Mouse (Mus musculus) cortical plate, adult 2 months (tissue): Measurements from ENCODE around the gene Klhl2.

Experiments used
- CTCF ChIP-seq: fragments of 200-500 bp; IDR thresholded peaks from 2 replicates; pipeline ENCODE4 v1.5.1; 2011; ENCODE audit warnings: mild to moderate bottlenecking, control low read depth, low read length; ENCODE audit not compliant: insufficient read depth; ENCODE audit errors: extremely low read depth
- POLR2A ChIP-seq: fragments of 200-500 bp; IDR thresholded peaks from 2 replicates; pipeline ENCODE4 v1.6.1; 2011; ENCODE audit warnings: mild to moderate bottlenecking, low read length, control low read depth; ENCODE audit not compliant: insufficient read depth; ENCODE audit errors: extremely low read depth

DNA sequence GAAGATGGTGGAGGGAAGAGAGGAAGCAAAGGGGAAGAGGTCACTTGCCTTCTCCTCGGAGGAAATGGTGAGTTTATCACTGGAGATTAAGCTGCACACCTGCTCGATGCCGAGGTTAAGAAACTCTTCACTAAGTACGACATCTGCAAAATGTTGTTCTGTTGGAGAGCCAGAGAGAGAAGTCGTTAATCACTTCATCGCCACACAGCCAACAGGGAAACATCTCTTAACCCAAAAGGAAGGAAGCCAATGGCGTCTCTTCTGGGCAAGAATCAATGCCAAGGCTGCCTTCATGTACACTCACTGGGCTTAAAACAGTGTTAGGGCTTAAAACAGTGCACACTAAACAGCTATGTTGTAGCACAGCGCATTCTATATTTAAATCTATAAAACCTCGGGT lies 85.7 kb downstream of the Klhl2 start:
- TF ChIP-seq CTCF (no peak), POLR2A (no peak)
